Mouse (Mus musculus) liver, adult 2 months (tissue): ENCODE results near the gene F12.
"Not testable (repeated sequence)": the region's sequence is repeated elsewhere in the genome, so short reads cannot be mapped to it uniquely, and the experiment has no call there.

ENCODE experiments used
- CTCF ChIP-seq: fragments of 200-500 bp; IDR thresholded peaks from 2 replicates; pipeline ENCODE4 v1.5.1; 2011; ENCODE audit warnings: low read depth, low read length, control low read depth
- POLR2A ChIP-seq: fragments of 200-500 bp; IDR thresholded peaks from 2 replicates; pipeline ENCODE4 v1.6.1; 2011; ENCODE audit warnings: low read length, control low read depth; ENCODE audit not compliant: insufficient read depth; ENCODE audit errors: extremely low read depth

DNA sequence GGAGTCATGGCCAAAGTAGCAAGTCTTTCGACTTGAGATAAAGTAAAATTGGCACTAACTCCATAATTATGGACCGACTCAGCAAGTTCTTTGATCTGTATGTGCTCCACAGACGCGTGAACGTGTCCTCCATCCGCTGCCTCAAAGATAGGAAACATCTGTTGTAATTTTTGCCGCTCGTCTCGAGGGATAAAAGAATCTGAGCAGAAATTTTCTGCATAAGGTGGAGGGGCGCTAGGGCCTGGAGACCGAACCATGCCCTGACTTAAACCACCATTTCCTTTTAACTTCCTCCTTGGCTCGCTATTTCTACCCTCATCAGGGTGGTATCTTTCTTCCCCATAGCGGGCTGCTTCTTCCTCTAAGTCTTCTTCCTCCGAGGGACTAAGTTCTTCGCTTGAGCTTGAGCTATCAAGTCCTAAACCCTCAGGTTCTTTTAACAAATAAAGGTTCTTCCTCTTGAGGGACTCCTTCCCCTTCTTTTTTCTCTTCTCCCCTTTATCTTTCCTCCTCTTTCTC lies 10.6 kb upstream of the F12 start:
- not testable (repeated sequence) for TF ChIP-seq CTCF, POLR2A
